Mouse (Mus musculus) thymus, adult 18-20 months (tissue): Measurements from ENCODE around the gene Tacc2.

ENCODE experiments used
- DNase-seq, 2 experiments: peaks; one replicate each; pipeline ENCODE4 v3.0.0; 2022; ENCODE audit warnings: mixed read lengths in 2 of 2

The Tacc2 gene

DNA sequence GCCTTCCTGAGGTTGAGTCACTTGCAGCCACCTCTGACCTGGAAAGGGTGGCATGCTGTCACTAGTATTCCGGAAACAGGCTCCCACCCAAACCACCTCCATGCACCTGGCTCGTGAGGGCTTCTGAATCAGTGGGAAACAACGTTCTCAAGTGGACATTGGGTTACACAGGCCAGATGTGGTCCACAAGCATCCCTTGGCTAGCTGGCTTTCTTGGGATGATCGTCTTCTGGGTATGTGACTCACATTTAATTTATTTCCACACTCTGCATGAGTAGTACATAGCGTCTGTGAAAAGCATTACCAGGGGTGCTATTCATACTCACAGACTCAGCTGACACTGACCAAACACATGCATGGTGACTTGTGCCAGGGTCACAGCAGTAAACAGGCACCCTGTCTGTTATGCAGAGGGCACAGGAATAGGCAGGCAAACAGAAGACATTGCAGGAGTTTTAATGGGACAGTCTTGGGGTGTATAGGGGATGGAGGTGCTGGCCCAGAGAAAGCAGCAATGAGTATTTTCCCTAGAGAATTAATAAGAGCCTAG, 205.3 kb downstream of the Tacc2 start:
- DNase-seq, result no peak

DNA sequence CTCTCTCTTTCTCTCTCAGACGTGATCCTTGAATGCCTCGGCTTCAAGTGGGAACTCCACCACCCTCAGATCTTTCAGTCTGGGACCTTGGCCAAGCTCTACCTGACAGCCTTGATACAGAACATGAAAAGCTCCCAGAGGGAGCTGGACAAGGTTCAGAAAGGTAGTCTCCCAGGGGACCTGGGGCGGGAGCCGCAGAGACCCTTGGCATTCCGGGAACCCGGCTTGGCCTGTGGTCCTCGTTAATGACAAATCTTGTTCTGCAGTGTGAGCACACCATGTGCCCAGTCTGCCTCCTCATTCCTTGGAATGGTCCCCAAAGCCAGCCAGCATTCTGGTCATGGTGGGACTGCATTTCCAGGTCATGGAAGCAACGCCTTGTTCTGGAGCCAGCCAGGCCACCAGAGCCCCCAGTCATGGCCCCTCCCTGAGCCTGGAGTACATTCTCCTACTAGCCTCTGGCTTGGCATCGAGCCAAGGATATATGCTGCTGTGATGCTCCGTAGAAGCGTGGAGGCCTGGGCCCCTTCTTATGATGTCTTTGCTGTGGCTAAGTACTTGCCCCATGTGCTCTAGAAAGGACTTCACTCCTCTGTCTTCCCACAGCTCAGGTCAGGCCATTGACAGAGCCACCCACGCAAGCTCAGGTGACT, 208.8 kb downstream of the Tacc2 start:
- no peak for DNase-seq

GRCm38 (mm10) chr7:130786708-130787107, 209.5 kb downstream of the Tacc2 start:
- no peak for DNase-seq

DNA sequence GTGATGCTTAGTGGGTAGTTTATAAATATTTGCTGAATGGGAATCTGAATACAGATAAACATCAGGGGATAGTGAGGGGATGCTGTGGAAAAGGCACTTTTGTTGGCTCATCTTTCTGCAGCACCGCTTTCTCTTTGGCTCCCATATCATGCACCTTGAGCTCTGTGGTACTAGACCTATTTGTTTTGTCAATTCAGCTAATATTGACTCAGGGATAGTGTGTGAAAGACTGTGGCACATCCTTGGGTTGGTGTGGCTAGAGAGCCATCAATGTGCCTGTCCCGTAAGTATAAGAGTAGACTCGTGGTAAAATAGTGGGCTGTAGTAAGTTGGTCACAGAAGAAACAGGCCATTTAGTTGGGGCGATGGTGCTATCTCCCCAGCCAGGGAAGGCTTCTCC, 210.3 kb downstream of the Tacc2 start:
- no peak for DNase-seq

- DNase-seq, result no peak
Measured at GRCm38 (mm10) chr7:130788950-130789349, 211.7 kb downstream of the Tacc2 start.

DNA sequence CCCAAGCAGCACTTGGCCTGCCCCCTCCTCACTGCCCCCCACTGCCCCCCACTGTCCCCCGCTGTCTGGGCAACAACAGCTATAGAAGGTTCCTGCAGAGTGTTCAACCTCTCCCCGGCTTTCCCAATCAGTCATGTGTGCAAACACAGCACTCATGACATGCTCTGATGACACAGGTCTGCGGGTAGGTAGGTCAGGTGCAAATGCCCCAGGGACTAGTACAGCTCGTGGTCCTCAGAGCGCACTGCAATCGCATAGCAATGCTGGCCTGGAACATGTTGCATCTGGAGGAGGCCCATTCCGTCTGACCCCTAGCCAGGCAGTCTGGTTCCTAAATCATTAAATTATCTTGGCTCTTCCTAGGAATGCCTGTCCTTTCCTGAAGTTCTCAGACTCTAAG, 212.2 kb downstream of the Tacc2 start:
- no peak for DNase-seq

- no peak for DNase-seq
Measured at GRCm38 (mm10) chr7:130793671-130794070, 216.4 kb downstream of the Tacc2 start.

GRCm38 (mm10) chr7:130796786-130797185, 219.5 kb downstream of the Tacc2 start:
- no peak for DNase-seq

- DNase-seq, result no peak
Measured at GRCm38 (mm10) chr7:130797524-130797923, 220.3 kb downstream of the Tacc2 start.

GRCm38 (mm10) chr7:130799418-130799817, 222.2 kb downstream of the Tacc2 start:
- no peak for DNase-seq

GRCm38 (mm10) chr7:130800681-130801080, 223.4 kb downstream of the Tacc2 start:
- no peak for DNase-seq

GRCm38 (mm10) chr7:130801811-130802210, 224.6 kb downstream of the Tacc2 start:
- no peak for DNase-seq

- no peak for DNase-seq
Measured at GRCm38 (mm10) chr7:130803251-130803825, 226.1 kb downstream of the Tacc2 start.

DNA sequence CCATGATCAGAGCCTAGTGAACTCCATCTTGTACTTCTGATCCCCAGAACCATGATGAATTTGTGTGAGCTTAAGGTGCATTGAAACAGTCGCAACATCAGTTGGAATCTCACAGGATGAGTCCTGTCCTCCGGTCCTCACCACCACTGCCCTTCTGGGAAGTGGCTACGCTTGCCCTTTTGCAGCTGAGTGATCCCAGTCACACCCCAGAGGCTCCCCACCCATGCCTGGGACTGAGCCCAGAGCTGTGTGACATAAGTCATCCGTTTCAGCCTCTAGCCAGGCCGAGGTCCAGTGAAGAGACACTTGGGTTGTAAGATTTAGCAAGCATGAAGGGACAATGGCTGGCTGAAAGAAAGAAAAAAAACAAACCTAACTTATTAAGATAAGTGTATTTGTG, 227.8 kb downstream of the Tacc2 start:
- DNase-seq, result no peak

DNA sequence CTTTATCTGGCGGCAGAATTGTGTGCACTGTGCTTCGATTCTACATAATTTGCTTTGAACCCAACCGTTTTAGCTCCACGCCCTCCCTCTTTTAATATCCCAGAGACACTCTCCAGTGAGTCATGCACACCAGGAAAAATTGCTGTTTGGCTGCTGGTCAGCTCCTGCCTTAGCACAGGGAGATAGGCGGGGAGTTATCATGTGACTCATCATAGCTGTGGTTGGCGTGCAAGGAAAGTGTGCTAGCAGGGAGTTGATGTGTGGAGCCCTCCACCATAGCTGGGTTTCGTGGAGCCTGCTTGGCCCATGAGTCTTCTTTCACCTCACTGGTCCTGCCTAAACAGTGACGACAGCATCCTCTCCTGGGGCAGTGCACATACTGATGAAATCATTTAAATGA, 230.5 kb downstream of the Tacc2 start:
- DNase-seq, result no peak

DNA sequence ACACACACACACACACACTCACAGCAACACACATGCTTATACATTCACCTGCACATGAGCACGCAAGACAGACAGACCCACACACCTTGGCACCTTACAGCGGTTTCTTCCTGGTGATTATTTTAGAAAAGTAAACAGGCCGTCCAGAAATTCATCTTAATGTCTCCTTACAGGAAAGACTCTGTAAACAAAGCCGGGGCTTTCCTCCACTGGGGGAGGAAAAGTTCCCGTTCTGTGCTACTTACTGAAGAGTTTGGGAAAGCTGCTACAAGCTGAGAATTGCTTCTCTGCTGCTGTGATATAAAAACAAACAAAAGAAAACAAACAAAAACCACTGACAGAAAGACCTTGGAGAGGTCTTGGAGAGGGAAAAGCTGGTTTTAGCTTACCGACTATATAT, 231.5 kb downstream of the Tacc2 start:
- DNase-seq, result no peak

- no peak for DNase-seq
Measured at GRCm38 (mm10) chr7:130810238-130810637, 233.0 kb downstream of the Tacc2 start.

GRCm38 (mm10) chr7:130812407-130812806, 235.2 kb downstream of the Tacc2 start:
- no peak for DNase-seq
